Mouse (Mus musculus) intestine, embryonic 16.5 days (tissue): Measurements from ENCODE around the gene Prpf8. TPM values are rescaled to one million over a fixed set of nuclear protein-coding genes. Genes with fewer than 3 reads are reported as not detected.

Source experiments
- ATAC-seq: fragments of 200-750 bp; cut with Nextera tagmentation; 2 replicates; pipeline ENCODE4 v1.8.0; 2017; ENCODE audit warnings: moderate TSS enrichment, moderate library complexity
- H3K27ac ChIP-seq: fragments of 300-500 bp; sonication (generic); 2 replicates; pipeline ENCODE4 v1.5.1; 2014; ENCODE audit warnings: mild to moderate bottlenecking, low read length
- H3K27me3 ChIP-seq: fragments of 300-500 bp; sonication (generic); replicated peaks from 2 replicates; pipeline ENCODE4 v1.6.1; 2014; ENCODE audit warnings: low read length, control low read depth, mixed read lengths; ENCODE audit not compliant: control insufficient read depth, insufficient read depth
- H3K36me3 ChIP-seq: fragments of 300-500 bp; sonication (generic); 2 replicates; pipeline ENCODE4 v1.6.1; 2014; ENCODE audit warnings: low read length, control low read depth; ENCODE audit not compliant: control insufficient read depth, insufficient read depth
- H3K4me1 ChIP-seq: fragments of 300-500 bp; sonication (generic); 2 replicates; pipeline ENCODE4 v1.6.1; 2014; ENCODE audit warnings: low read length, control low read depth, mixed read lengths; ENCODE audit not compliant: control insufficient read depth, insufficient read depth
- H3K4me2 ChIP-seq: fragments of 300-500 bp; sonication (generic); 2 replicates; pipeline ENCODE4 v1.6.1; 2014; ENCODE audit warnings: low read depth, low read length, control low read depth
- H3K4me3 ChIP-seq: fragments of 300-500 bp; sonication (generic); 2 replicates; pipeline ENCODE4 v1.5.1; 2014; ENCODE audit warnings: mild to moderate bottlenecking, low read length
- H3K9ac ChIP-seq: fragments of 300-500 bp; sonication (generic); 2 replicates; pipeline ENCODE4 v1.6.1; 2014; ENCODE audit warnings: low read depth, low read length
- H3K9me3 ChIP-seq: fragments of 300-500 bp; sonication (generic); 2 replicates; pipeline ENCODE4 v1.6.1; 2016; ENCODE audit warnings: low read length, control low read depth; ENCODE audit not compliant: control insufficient read depth
- WGBS: fragments of 180-500 bp; shearing (Covaris S2); extraction: QIAGEN DNeasy Blood & Tissue Kit; methylation state at CpG from one replicate; pipeline ENCODE4 v1.1.7; 2014; 5-methylcytosine and 5-hydroxymethylcytosine counted together
- polyA plus RNA-seq: library from polyadenylated mRNA; unstranded; fragments of >200 nt; fragmentation: Nextera tagmentation; extraction: Ambion mirVana; gene quantifications from 2 replicates; pipeline ENCODE4 v1.2.1, GENCODE M21; 2015

Prpf8 gene
- 34.8 and 36.3 TPM in 2 replicates for polyA plus RNA-seq

GRCm38 (mm10) chr11:75486601-75487285 is at the start of gene Prpf8:
Prpf8 (plus strand) TSS chr11:75486816.
- peaks cover 16% of the 10 kb centered on the region for H3K36me3 ChIP-seq
- WGBS = under 1% methylated on average over 52 of the region's 52 CpGs
- H3K27ac ChIP-seq = peak within 1 kb of the TSS; percentile 62; the same call in 1 of the 2 replicates
- H3K9ac ChIP-seq = peak within 1 kb of the TSS; percentile 96
- H3K4me3 ChIP-seq = peak within 1 kb of the TSS; percentile 75
- H3K4me1 ChIP-seq = peaks cover 6% of the 10 kb centered on the region
- no peaks in the 10 kb centered on the region for H3K9me3 ChIP-seq
- H3K4me2 ChIP-seq = peak within 1 kb of the TSS; percentile 91
- ATAC-seq = peak; percentile 100
- no peaks in the 10 kb centered on the region for H3K27me3 ChIP-seq

GRCm38 (mm10) chr11:75438194-75438593 is 48.4 kb upstream of the Prpf8 start:
- no peaks in the 10 kb centered on the region; the same call in 1 of the 2 replicates for H3K36me3 ChIP-seq
- no peaks in the 10 kb centered on the region for H3K27me3 ChIP-seq
- no peaks in the 10 kb centered on the region for H3K9me3 ChIP-seq
- peaks cover 9% of the 10 kb centered on the region for H3K4me1 ChIP-seq
- 79% methylated on average over 11 of the region's 13 CpGs for WGBS
- ATAC-seq = no peak
- H3K9ac ChIP-seq = no peak overlapping the region
- no peak overlapping the region for H3K4me3 ChIP-seq
- no peak overlapping the region for H3K27ac ChIP-seq
- H3K4me2 ChIP-seq = no peak overlapping the region

GRCm38 (mm10) chr11:75438804-75439203 is 47.8 kb upstream of the Prpf8 start:
- Histone ChIP-seq H3K36me3 (no peaks in the 10 kb centered on the region; the same call in 1 of the 2 replicates), H3K27me3 (no peaks in the 10 kb centered on the region), H3K4me1 (peaks cover 9% of the 10 kb centered on the region), H3K4me2 (peak overlapping the region; percentile 29; the same call in 1 of the 2 replicates), H3K4me3 (no peak overlapping the region), H3K27ac (no peak overlapping the region), H3K9me3 (no peaks in the 10 kb centered on the region), H3K9ac (peak overlapping the region; percentile 34)
- ATAC-seq = 0 out of 2 replicates have a peak, but pooled peaks have one; percentile 25
- 79% methylated on average over 3 of the region's 3 CpGs for WGBS

GRCm38 (mm10) chr11:75439363-75439762 is 47.3 kb upstream of the Prpf8 start, which contains the start of gene Serpinf2:
Serpinf2 (minus strand) TSS chr11:75439591.
- no peaks in the 10 kb centered on the region for H3K9me3 ChIP-seq
- no peaks in the 10 kb centered on the region for H3K27me3 ChIP-seq
- peak within 1 kb of the TSS; percentile 29; the same call in 1 of the 2 replicates for H3K4me2 ChIP-seq
- H3K4me3 ChIP-seq = no peak within 1 kb of the TSS
- peaks cover 9% of the 10 kb centered on the region for H3K4me1 ChIP-seq
- peak within 1 kb of the TSS; percentile 34 for H3K9ac ChIP-seq
- ATAC-seq = peak; percentile 78
- no peak within 1 kb of the TSS for H3K27ac ChIP-seq
- H3K36me3 ChIP-seq = no peaks in the 10 kb centered on the region; the same call in 1 of the 2 replicates
- 59% methylated on average over 6 of the region's 6 CpGs for WGBS

- ATAC-seq = no peak
- Histone ChIP-seq H3K36me3 (no peaks in the 10 kb centered on the region; the same call in 1 of the 2 replicates), H3K9ac (no peak overlapping the region), H3K4me3 (no peak overlapping the region), H3K4me1 (peaks cover 9% of the 10 kb centered on the region), H3K9me3 (no peaks in the 10 kb centered on the region), H3K27me3 (no peaks in the 10 kb centered on the region), H3K27ac (no peak overlapping the region), H3K4me2 (no peak overlapping the region)
- 95% methylated on average over 3 of the region's 3 CpGs for WGBS
Observed at GRCm38 (mm10) chr11:75439951-75440350, 46.7 kb upstream of the Prpf8 start.

- ATAC-seq = no peak
- H3K27ac ChIP-seq = no peak overlapping the region
- H3K4me2 ChIP-seq = no peak overlapping the region
- no peaks in the 10 kb centered on the region for H3K9me3 ChIP-seq
- H3K4me3 ChIP-seq = no peak overlapping the region
- WGBS = 76% methylated on average over 7 of the region's 7 CpGs
- H3K27me3 ChIP-seq = no peaks in the 10 kb centered on the region
- H3K9ac ChIP-seq = no peak overlapping the region
- peaks cover 3% of the 10 kb centered on the region for H3K36me3 ChIP-seq
- H3K4me1 ChIP-seq = peaks cover 9% of the 10 kb centered on the region
Observed at GRCm38 (mm10) chr11:75441034-75441433, 45.6 kb upstream of the Prpf8 start.

- Histone ChIP-seq H3K4me2 (no peak overlapping the region), H3K36me3 (peaks cover 3% of the 10 kb centered on the region), H3K4me3 (no peak overlapping the region), H3K9ac (no peak overlapping the region), H3K9me3 (no peaks in the 10 kb centered on the region), H3K27me3 (no peaks in the 10 kb centered on the region), H3K4me1 (peaks cover 9% of the 10 kb centered on the region), H3K27ac (no peak overlapping the region)
- 92% methylated on average over 16 of the region's 16 CpGs for WGBS
- no peak for ATAC-seq
Observed at GRCm38 (mm10) chr11:75441601-75442000, 45.0 kb upstream of the Prpf8 start.

- Histone ChIP-seq H3K36me3 (peaks cover 3% of the 10 kb centered on the region), H3K27me3 (no peaks in the 10 kb centered on the region), H3K4me2 (no peak overlapping the region), H3K27ac (no peak overlapping the region), H3K4me3 (no peak overlapping the region), H3K4me1 (peaks cover 9% of the 10 kb centered on the region), H3K9ac (no peak overlapping the region), H3K9me3 (no peaks in the 10 kb centered on the region)
- ATAC-seq = 0 out of 2 replicates have a peak, but pooled peaks have one; percentile 15
- WGBS = 54% methylated on average over 8 of the region's 8 CpGs
Observed at GRCm38 (mm10) chr11:75443711-75444110, 42.9 kb upstream of the Prpf8 start.

GRCm38 (mm10) chr11:75448575-75448974 is 38.0 kb upstream of the Prpf8 start:
- no peaks in the 10 kb centered on the region for H3K27me3 ChIP-seq
- H3K4me3 ChIP-seq = no peak overlapping the region
- H3K27ac ChIP-seq = no peak overlapping the region
- H3K4me2 ChIP-seq = no peak overlapping the region
- peaks cover 5% of the 10 kb centered on the region for H3K4me1 ChIP-seq
- no peak overlapping the region for H3K9ac ChIP-seq
- H3K36me3 ChIP-seq = peaks cover 8% of the 10 kb centered on the region
- WGBS = 84% methylated on average over 3 of the region's 3 CpGs
- ATAC-seq = no peak
- no peaks in the 10 kb centered on the region for H3K9me3 ChIP-seq
